Mouse (Mus musculus) fibroblast of lung, adult 2 months (primary cell): Measurements from ENCODE around the gene Cblc.

Experiments used
- DNase-seq: peaks from one replicate; pipeline ENCODE4 v3.0.0-alpha.2; 2011; ENCODE audit warnings: low read depth

Cblc gene

GRCm38 (mm10) chr7:19750217-19751069 lies 46.2 kb downstream of the Cblc start, which contains the start of gene Nectin2:
TSS of gene Nectin2 (minus strand) at chr7:19750483.
- peak; percentile 68 for DNase-seq

- DNase-seq, result peak; percentile 95
These were observed 47.0 kb downstream of the Cblc start for GRCm38 (mm10) chr7:19749389-19750216.

- DNase-seq, result no peak
These were observed 48.1 kb downstream of the Cblc start for GRCm38 (mm10) chr7:19748219-19749195.

GRCm38 (mm10) chr7:19747420-19748218 lies 49.0 kb downstream of the Cblc start:
- no peak for DNase-seq

- no peak for DNase-seq
These were observed 50.0 kb downstream of the Cblc start for GRCm38 (mm10) chr7:19746426-19747201.

- DNase-seq, result no peak
These were observed 50.6 kb downstream of the Cblc start for GRCm38 (mm10) chr7:19745971-19746370.

- no peak for DNase-seq
These were observed 51.8 kb downstream of the Cblc start for GRCm38 (mm10) chr7:19744590-19745385.

- no peak for DNase-seq
These were observed 52.8 kb downstream of the Cblc start for GRCm38 (mm10) chr7:19743791-19744190.

- no peak for DNase-seq
These were observed 54.1 kb downstream of the Cblc start for GRCm38 (mm10) chr7:19742468-19742867.

- DNase-seq, result no peak
These were observed 55.1 kb downstream of the Cblc start for GRCm38 (mm10) chr7:19741329-19742031.

- no peak for DNase-seq
These were observed 56.3 kb downstream of the Cblc start for GRCm38 (mm10) chr7:19740269-19740668.

- DNase-seq, result no peak
These were observed 57.8 kb downstream of the Cblc start for GRCm38 (mm10) chr7:19738771-19739170.

GRCm38 (mm10) chr7:19736389-19737057 lies 60.1 kb downstream of the Cblc start:
- DNase-seq, result no peak

GRCm38 (mm10) chr7:19734178-19734666 lies 62.4 kb downstream of the Cblc start:
- DNase-seq, result no peak
